Mouse (Mus musculus): ENCODE measurements at regions not wholly inside any gene's neighbourhood (a gene's known extent, or its start where the extent isn't known, plus 50 kb on each side); places are given as distances from the start of the nearest gene placed in this dataset.

- Histone ChIP-seq H3K9ac (no peak overlapping the region), H3K9me3 (no peaks in the 10 kb centered on the region), H3K4me3 (no peak overlapping the region), H3K36me3 (no peaks in the 10 kb centered on the region), H3K4me1 (no peaks in the 10 kb centered on the region), H3K27ac (no peak overlapping the region), H3K4me2 (replicated peaks) (no peak overlapping the region), H3K27me3 (replicated peaks) (no peaks in the 10 kb centered on the region)
- 80% methylated on average over 3 of the region's 3 CpGs for WGBS
- ATAC-seq (ENCODE audit: low FRiP score, low read depth): no peak
Measured at GRCm38 (mm10) chr1:137212856-137213255, 252.6 kb upstream of the Nr5a2 start.

- no peak overlapping the region for H3K4me2 ChIP-seq (replicated peaks)
- H3K27me3 ChIP-seq (replicated peaks): no peaks in the 10 kb centered on the region
- H3K36me3 ChIP-seq: no peaks in the 10 kb centered on the region
- H3K4me3 ChIP-seq: no peak overlapping the region
- ATAC-seq (ENCODE audit: low FRiP score, low read depth): no peak
- no peak overlapping the region for H3K9ac ChIP-seq
- WGBS: 85% methylated on average over 7 of the region's 7 CpGs
- H3K27ac ChIP-seq: no peak overlapping the region
- no peaks in the 10 kb centered on the region for H3K4me1 ChIP-seq
- no peaks in the 10 kb centered on the region for H3K9me3 ChIP-seq
Measured at GRCm38 (mm10) chr1:137204371-137204770, 244.1 kb upstream of the Nr5a2 start.

- no peak overlapping the region for H3K9ac ChIP-seq
- WGBS: 87% methylated on average over 8 of the region's 8 CpGs
- no peak overlapping the region for H3K4me3 ChIP-seq
- no peak overlapping the region for H3K27ac ChIP-seq
- no peaks in the 10 kb centered on the region for H3K27me3 ChIP-seq (replicated peaks)
- H3K36me3 ChIP-seq: no peaks in the 10 kb centered on the region
- H3K9me3 ChIP-seq: no peaks in the 10 kb centered on the region
- H3K4me1 ChIP-seq: no peaks in the 10 kb centered on the region
- ATAC-seq (ENCODE audit: low FRiP score, low read depth): no peak
- no peak overlapping the region for H3K4me2 ChIP-seq (replicated peaks)
Measured at GRCm38 (mm10) chr1:137203512-137203911, 243.3 kb upstream of the Nr5a2 start.

- ATAC-seq (ENCODE audit: low FRiP score, low read depth): no peak
- no peak overlapping the region for H3K4me3 ChIP-seq
- H3K27ac ChIP-seq: no peak overlapping the region
- no peaks in the 10 kb centered on the region for H3K4me1 ChIP-seq
- no peaks in the 10 kb centered on the region for H3K27me3 ChIP-seq (replicated peaks)
- H3K9me3 ChIP-seq: no peaks in the 10 kb centered on the region
- WGBS: 81% methylated on average over 11 of the region's 11 CpGs
- no peak overlapping the region for H3K4me2 ChIP-seq (replicated peaks)
- H3K9ac ChIP-seq: no peak overlapping the region
- H3K36me3 ChIP-seq: no peaks in the 10 kb centered on the region
Measured at GRCm38 (mm10) chr1:137200931-137201330, 240.7 kb upstream of the Nr5a2 start.

GRCm38 (mm10) chr1:137195962-137196361 lies 235.7 kb upstream of the Nr5a2 start:
- no peak for ATAC-seq (ENCODE audit: low FRiP score, low read depth)
- no peaks in the 10 kb centered on the region for H3K4me1 ChIP-seq
- no peaks in the 10 kb centered on the region for H3K36me3 ChIP-seq
- H3K4me2 ChIP-seq (replicated peaks): no peak overlapping the region
- H3K27ac ChIP-seq: no peak overlapping the region
- H3K4me3 ChIP-seq: no peak overlapping the region
- H3K9ac ChIP-seq: no peak overlapping the region
- H3K27me3 ChIP-seq (replicated peaks): no peaks in the 10 kb centered on the region
- no peaks in the 10 kb centered on the region for H3K9me3 ChIP-seq

GRCm38 (mm10) chr1:137195065-137195620 lies 234.9 kb upstream of the Nr5a2 start:
- ATAC-seq (ENCODE audit: low FRiP score, low read depth): no peak
- H3K9ac ChIP-seq: no peak overlapping the region
- no peak overlapping the region for H3K4me2 ChIP-seq (replicated peaks)
- WGBS: 47% methylated on average over 3 of the region's 3 CpGs
- no peaks in the 10 kb centered on the region for H3K36me3 ChIP-seq
- H3K27ac ChIP-seq: no peak overlapping the region
- no peaks in the 10 kb centered on the region for H3K27me3 ChIP-seq (replicated peaks)
- no peak overlapping the region for H3K4me3 ChIP-seq
- no peaks in the 10 kb centered on the region for H3K9me3 ChIP-seq
- no peaks in the 10 kb centered on the region for H3K4me1 ChIP-seq

- H3K36me3 ChIP-seq: no peaks in the 10 kb centered on the region
- H3K27ac ChIP-seq: no peak overlapping the region
- no peaks in the 10 kb centered on the region for H3K9me3 ChIP-seq
- H3K27me3 ChIP-seq (replicated peaks): no peaks in the 10 kb centered on the region
- ATAC-seq (ENCODE audit: low FRiP score, low read depth): no peak
- no peak overlapping the region for H3K9ac ChIP-seq
- 94% methylated on average over 4 of the region's 4 CpGs for WGBS
- no peak overlapping the region for H3K4me3 ChIP-seq
- H3K4me1 ChIP-seq: peaks cover 3% of the 10 kb centered on the region; the same call in 1 of the 2 replicates
- no peak overlapping the region for H3K4me2 ChIP-seq (replicated peaks)
Measured at GRCm38 (mm10) chr1:137178231-137178630, 218.0 kb upstream of the Nr5a2 start.

- H3K4me1 ChIP-seq: peaks cover 3% of the 10 kb centered on the region; the same call in 1 of the 2 replicates
- H3K9ac ChIP-seq: no peak overlapping the region
- no peaks in the 10 kb centered on the region for H3K36me3 ChIP-seq
- H3K9me3 ChIP-seq: no peaks in the 10 kb centered on the region
- no peak overlapping the region for H3K4me3 ChIP-seq
- no peak overlapping the region for H3K27ac ChIP-seq
- WGBS: 51% methylated on average over 15 of the region's 15 CpGs
- no peaks in the 10 kb centered on the region for H3K27me3 ChIP-seq (replicated peaks)
- no peak for ATAC-seq (ENCODE audit: low FRiP score, low read depth)
- no peak overlapping the region for H3K4me2 ChIP-seq (replicated peaks)
Measured at GRCm38 (mm10) chr1:137176696-137177095, 216.4 kb upstream of the Nr5a2 start.

- H3K9me3 ChIP-seq: no peaks in the 10 kb centered on the region
- H3K36me3 ChIP-seq: no peaks in the 10 kb centered on the region
- H3K27ac ChIP-seq: no peak overlapping the region
- no peak overlapping the region for H3K4me2 ChIP-seq (replicated peaks)
- no peak overlapping the region for H3K9ac ChIP-seq
- no peak overlapping the region for H3K4me3 ChIP-seq
- no peak for ATAC-seq (ENCODE audit: low FRiP score, low read depth)
- 39% methylated on average over 5 of the region's 5 CpGs for WGBS
- no peaks in the 10 kb centered on the region for H3K27me3 ChIP-seq (replicated peaks)
- peaks cover 3% of the 10 kb centered on the region; the same call in 1 of the 2 replicates for H3K4me1 ChIP-seq
Measured at GRCm38 (mm10) chr1:137174081-137174480, 213.8 kb upstream of the Nr5a2 start.

GRCm38 (mm10) chr1:137172128-137172527 lies 211.9 kb upstream of the Nr5a2 start:
- Histone ChIP-seq H3K4me1 (peaks cover 2% of the 10 kb centered on the region; the same call in 1 of the 2 replicates), H3K9me3 (no peaks in the 10 kb centered on the region), H3K4me2 (replicated peaks) (no peak overlapping the region), H3K36me3 (no peaks in the 10 kb centered on the region), H3K27ac (no peak overlapping the region), H3K9ac (no peak overlapping the region), H3K4me3 (no peak overlapping the region), H3K27me3 (replicated peaks) (no peaks in the 10 kb centered on the region)
- WGBS: 87% methylated on average over 6 of the region's 6 CpGs
- no peak for ATAC-seq (ENCODE audit: low FRiP score, low read depth)

GRCm38 (mm10) chr1:137171451-137171850 lies 211.2 kb upstream of the Nr5a2 start:
- 70% methylated on average over 5 of the region's 5 CpGs for WGBS
- no peak overlapping the region for H3K9ac ChIP-seq
- no peak for ATAC-seq (ENCODE audit: low FRiP score, low read depth)

GRCm38 (mm10) chr1:137147891-137148290 lies 187.6 kb upstream of the Nr5a2 start:
- no peaks in the 10 kb centered on the region for H3K4me1 ChIP-seq
- H3K9me3 ChIP-seq: no peaks in the 10 kb centered on the region
- H3K36me3 ChIP-seq: no peaks in the 10 kb centered on the region
- H3K4me2 ChIP-seq (replicated peaks): no peak overlapping the region
- H3K4me3 ChIP-seq: no peak overlapping the region
- H3K27me3 ChIP-seq (replicated peaks): no peaks in the 10 kb centered on the region
- WGBS: 84% methylated on average over 3 of the region's 3 CpGs
- no peak overlapping the region for H3K27ac ChIP-seq
- ATAC-seq (ENCODE audit: low FRiP score, low read depth): no peak
- no peak overlapping the region for H3K9ac ChIP-seq

More at GRCm38 (mm10) chr1:137171451-137171850, 211.2 kb upstream of the Nr5a2 start:
- no peaks in the 10 kb centered on the region for H3K36me3 ChIP-seq
- no peaks in the 10 kb centered on the region for H3K9me3 ChIP-seq
- no peaks in the 10 kb centered on the region for H3K4me1 ChIP-seq
- no peaks in the 10 kb centered on the region for H3K27me3 ChIP-seq (replicated peaks)
- no peak overlapping the region for H3K4me3 ChIP-seq
- H3K4me2 ChIP-seq (replicated peaks): no peak overlapping the region
- no peak overlapping the region for H3K27ac ChIP-seq

GRCm38 (mm10) chr1:137141879-137142570 lies 181.8 kb upstream of the Nr5a2 start:
- no peaks in the 10 kb centered on the region for H3K36me3 ChIP-seq
- no peak overlapping the region for H3K4me3 ChIP-seq
- no peak overlapping the region for H3K9ac ChIP-seq
- H3K27me3 ChIP-seq (replicated peaks): no peaks in the 10 kb centered on the region
- no peak overlapping the region for H3K27ac ChIP-seq
- H3K9me3 ChIP-seq: no peaks in the 10 kb centered on the region
- 37% methylated on average over 13 of the region's 13 CpGs for WGBS
- no peaks in the 10 kb centered on the region for H3K4me1 ChIP-seq
- H3K4me2 ChIP-seq (replicated peaks): no peak overlapping the region
- no peak for ATAC-seq (ENCODE audit: low FRiP score, low read depth)

Data from neural tube, embryonic 12.5 days (tissue).